Mouse (Mus musculus) stomach, embryonic 16.5 days (tissue): Measurements from ENCODE around the gene Gm15091. TPM values are rescaled to one million over a fixed set of nuclear protein-coding genes. Genes with fewer than 3 reads are reported as not detected.
"Not testable (repeated sequence)": the region's sequence is repeated elsewhere in the genome, so short reads cannot be mapped to it uniquely, and the experiment has no call there.

Experiments
- ATAC-seq: fragments of 200-750 bp; cut with Nextera tagmentation; 2 replicates; pipeline ENCODE4 v1.8.0; 2017; ENCODE audit warnings: moderate number of reproducible peaks, moderate TSS enrichment; ENCODE audit not compliant: insufficient read depth, low FRiP score
- H3K27ac ChIP-seq: fragments of 300-500 bp; sonication (generic); 2 replicates; pipeline ENCODE4 v1.5.1; 2014; ENCODE audit warnings: low read length
- H3K27me3 ChIP-seq: fragments of 300-500 bp; sonication (generic); 2 replicates; pipeline ENCODE4 v1.6.1; 2014; ENCODE audit warnings: low read length, control low read depth, mixed read lengths; ENCODE audit not compliant: control insufficient read depth, insufficient read depth
- H3K36me3 ChIP-seq: fragments of 300-500 bp; sonication (generic); 2 replicates; pipeline ENCODE4 v1.6.1; 2014; ENCODE audit warnings: low read length; ENCODE audit not compliant: control insufficient read depth, insufficient read depth
- H3K4me1 ChIP-seq: fragments of 300-500 bp; sonication (generic); 2 replicates; pipeline ENCODE4 v1.6.1; 2014; ENCODE audit warnings: low read length, control low read depth, mixed read lengths; ENCODE audit not compliant: control insufficient read depth, insufficient read depth
- H3K4me2 ChIP-seq: fragments of 300-500 bp; sonication (generic); 2 replicates; pipeline ENCODE4 v1.6.1; 2014; ENCODE audit warnings: low read depth, low read length, mixed read lengths
- H3K4me3 ChIP-seq: fragments of 300-500 bp; sonication (generic); replicated peaks from 2 replicates; pipeline ENCODE4 v1.5.1; 2014; ENCODE audit warnings: mild to moderate bottlenecking, low read length
- H3K9ac ChIP-seq: fragments of 300-500 bp; sonication (generic); 2 replicates; pipeline ENCODE4 v1.6.1; 2014; ENCODE audit warnings: low read length
- H3K9me3 ChIP-seq: fragments of 300-500 bp; sonication (generic); replicated peaks from 2 replicates; pipeline ENCODE4 v1.6.1; 2016; ENCODE audit warnings: low read length, control low read depth; ENCODE audit not compliant: control insufficient read depth
- WGBS: fragments of 180-500 bp; shearing (Covaris S2); extraction: QIAGEN DNeasy Blood & Tissue Kit; methylation state at CpG from one replicate; pipeline ENCODE4 v1.1.7; 2014; 5-methylcytosine and 5-hydroxymethylcytosine counted together
- polyA plus RNA-seq: library from polyadenylated mRNA; unstranded; fragments of >200 nt; fragmentation: Nextera tagmentation; extraction: Ambion mirVana; gene quantifications from 2 replicates; pipeline ENCODE4 v1.2.1, GENCODE M21; 2015

Gm15091 gene
- polyA plus RNA-seq, result not detected in 2 replicates

GRCm38 (mm10) chrX:149941355-149941754 lies at the start of gene Gm15091:
Gene Gm15091 (plus strand): TSS chrX:149941655.
- not testable (repeated sequence) for H3K27ac ChIP-seq, H3K36me3 ChIP-seq, H3K27me3 ChIP-seq, H3K4me1 ChIP-seq, ATAC-seq, H3K9me3 ChIP-seq, H3K4me3 ChIP-seq, H3K9ac ChIP-seq, H3K4me2 ChIP-seq
- WGBS, result 77% methylated on average over 5 of the region's 6 CpGs

Other genes starting within 250 kb of the Gm15091 start
- not detected in 2 replicates for gene Gm15097, start 157.2 kb upstream of the Gm15091 start, polyA plus RNA-seq